Mouse (Mus musculus) neutrophil, adult 5-6 weeks (primary cell): ENCODE data around the gene Fam169b. TPM values are rescaled to one million over a fixed set of nuclear protein-coding genes. Genes with fewer than 3 reads are reported as not detected.
"Not testable (repeated sequence)": the region's sequence is repeated elsewhere in the genome, so short reads cannot be mapped to it uniquely, and the experiment has no call there.

ENCODE experiments used
- ATAC-seq: fragments of 151-379, 151-347 bp; 2 replicates; pipeline ENCODE4 v1.8.0; 2017; ENCODE audit warnings: mild to moderate bottlenecking, moderate TSS enrichment; ENCODE audit not compliant: insufficient number of reproducible peaks, poor library complexity, low FRiP score, severe bottlenecking; ENCODE audit errors: extremely low read depth
- total RNA-seq: library from RNA; stranded (forward); fragments of 200-1000 nt; gene quantifications from 2 replicates; pipeline ENCODE4 v1.2.3, GENCODE M21; 2017

The Fam169b gene
- total RNA-seq, 1 experiment from 2014 or later, result 52.1 TPM

DNA sequence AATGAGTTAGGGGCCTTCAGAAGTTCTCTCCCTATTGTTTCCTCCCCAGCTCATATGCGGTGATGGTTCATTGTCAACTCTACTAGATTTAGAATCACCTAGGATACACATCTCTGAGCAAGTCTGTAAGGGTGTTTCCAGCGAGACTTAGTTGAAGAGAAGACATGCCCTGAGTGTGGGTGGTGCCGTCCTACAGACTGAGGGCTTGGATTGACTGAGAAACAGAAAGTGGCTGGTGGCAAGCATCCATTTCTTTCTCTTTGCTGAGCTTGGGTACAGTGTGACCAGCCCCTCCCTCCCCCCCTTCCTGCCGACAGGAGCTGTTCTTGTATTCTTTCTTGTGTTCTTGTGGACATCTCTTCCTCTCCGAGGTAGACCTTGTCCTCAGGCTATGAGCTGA lies 7.7 kb downstream of the Fam169b start:
- ATAC-seq, result no peak

GRCm38 (mm10) chr7:68282304-68283132 lies 8.9 kb downstream of the Fam169b start:
- ATAC-seq, result peak; percentile 73

DNA sequence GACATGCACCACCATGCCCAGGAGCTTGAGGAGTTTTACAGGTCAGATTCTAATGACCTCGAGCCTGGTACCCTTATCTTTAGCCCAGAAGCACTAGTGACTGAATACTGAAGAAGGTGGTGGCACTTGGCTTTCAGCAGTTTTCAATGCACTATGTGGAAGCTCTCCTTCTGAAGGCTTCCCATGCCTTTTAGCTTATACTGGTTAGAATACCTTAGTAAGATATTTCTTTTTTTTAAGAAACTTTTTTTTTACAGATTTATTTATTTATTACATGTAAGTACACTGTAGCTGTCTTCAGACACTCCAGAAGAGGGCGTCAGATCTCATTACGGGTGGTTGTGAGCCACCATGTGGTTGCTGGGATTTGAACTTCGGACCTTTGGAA lies 9.5 kb downstream of the Fam169b start:
- ATAC-seq, result not testable (repeated sequence)

- ATAC-seq, result peak; percentile 8; the same call in 1 of the 2 replicates
These were observed 10.1 kb downstream of the Fam169b start for GRCm38 (mm10) chr7:68283776-68284175.

DNA sequence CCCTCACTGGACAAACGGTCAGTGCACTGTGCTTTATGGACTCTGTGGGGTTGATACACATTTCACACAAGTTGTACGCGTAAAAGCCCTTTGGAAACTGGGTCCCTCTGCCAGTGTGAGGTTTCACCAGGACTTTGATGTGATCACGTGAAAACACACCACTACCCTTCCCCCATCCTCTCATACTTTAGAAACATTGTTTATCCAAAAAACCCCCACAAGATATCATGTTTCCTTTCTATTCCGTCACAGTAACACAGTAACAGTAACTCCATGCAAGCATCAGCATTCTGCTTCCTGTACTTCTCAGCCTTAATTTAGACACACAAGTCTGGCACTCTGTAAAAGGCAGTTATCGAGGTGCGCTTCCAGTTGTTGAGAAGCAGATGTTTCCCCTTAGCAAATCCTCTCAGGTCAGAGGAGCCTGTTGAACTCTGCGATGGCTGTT lies 12.2 kb downstream of the Fam169b start:
- ATAC-seq, result 0 out of 2 replicates have a peak, but pooled peaks have one; percentile 1

DNA sequence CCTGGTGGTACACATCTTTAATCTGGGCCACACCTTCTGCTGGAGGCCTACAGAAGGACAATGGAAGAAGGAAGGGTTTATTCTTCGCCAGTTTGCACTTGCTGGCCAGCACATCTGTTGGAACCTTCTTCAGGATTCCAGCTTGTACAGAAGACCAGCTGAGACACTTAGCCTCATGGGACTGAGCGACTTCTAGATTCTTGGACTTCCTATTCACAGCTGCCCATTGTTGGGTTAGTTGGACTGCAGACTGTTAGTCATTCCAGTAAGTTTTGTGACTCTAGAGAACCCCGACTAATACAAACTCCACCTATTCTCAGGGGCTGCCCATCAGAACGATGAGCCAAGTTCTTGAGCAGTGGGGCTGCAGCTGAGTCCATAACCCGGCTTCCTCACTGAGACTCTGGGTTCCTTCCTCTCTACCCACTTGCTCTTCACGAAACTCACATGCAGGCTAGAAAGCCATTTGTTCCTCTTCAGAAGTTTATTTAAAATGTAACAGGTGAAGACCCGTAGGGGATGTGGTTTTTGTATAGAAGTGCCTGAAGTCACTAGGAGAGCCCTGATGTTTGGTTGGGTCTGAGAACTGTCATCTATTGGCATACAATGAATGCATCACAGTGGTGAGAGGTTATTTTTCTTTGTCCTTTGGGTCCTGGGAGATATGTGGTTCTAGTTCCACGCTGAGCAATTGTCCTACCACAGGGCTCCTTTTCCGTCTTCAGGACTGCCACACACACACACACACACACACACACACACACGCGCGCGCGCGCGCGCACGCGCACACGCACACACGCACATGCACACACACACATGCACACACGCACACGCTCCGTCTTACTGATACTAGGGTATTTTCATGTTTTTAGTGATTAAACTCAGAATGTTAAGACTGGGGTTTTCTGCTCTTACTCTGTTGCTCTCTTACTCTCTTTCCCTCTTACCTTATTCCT lies 13.2 kb downstream of the Fam169b start:
- ATAC-seq, result peak; percentile 35; the same call in 1 of the 2 replicates

- no peak for ATAC-seq
These were observed 13.9 kb downstream of the Fam169b start for GRCm38 (mm10) chr7:68287582-68287981.

DNA sequence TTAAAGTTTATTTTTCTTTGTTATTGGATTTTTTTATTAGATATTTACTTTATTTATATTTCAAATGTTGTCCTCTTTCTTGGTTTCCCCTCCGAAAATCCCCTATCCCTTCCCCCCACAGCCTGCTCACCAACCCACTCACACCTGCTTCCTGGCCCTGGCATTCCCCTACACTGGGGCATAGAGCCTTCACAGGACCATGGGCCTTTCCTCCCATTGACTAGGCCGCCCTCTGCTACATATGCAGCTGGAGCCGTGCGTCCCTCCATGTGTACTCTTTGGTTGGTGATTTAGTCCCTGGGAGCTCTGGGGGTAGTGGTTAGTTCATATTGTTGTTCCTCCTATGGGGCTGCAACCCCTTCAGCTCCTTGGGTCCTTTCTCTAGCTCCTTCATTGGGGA lies 14.4 kb downstream of the Fam169b start:
- not testable (repeated sequence) for ATAC-seq

GRCm38 (mm10) chr7:68289081-68289480 lies 15.4 kb downstream of the Fam169b start:
- ATAC-seq, result no peak

DNA sequence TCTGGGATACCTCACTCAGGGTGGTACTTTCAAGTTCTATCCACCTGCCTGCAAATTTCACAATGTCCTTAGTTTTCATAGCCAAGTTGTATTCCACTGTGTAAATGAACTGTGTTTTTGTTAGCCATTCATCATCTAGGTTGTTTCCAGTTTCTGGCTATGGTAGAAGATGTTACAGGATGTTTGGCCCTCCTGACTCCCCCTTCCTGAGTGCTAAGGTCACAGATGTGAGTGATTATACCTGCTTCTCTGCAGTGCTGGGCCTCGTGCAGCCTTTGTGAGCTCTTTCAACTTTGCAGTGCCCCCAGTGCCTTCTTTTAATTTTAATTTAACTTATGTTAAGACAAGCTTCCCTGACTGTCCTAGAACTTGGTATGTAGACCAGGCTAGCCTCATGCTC lies 18.0 kb downstream of the Fam169b start:
- ATAC-seq, result no peak

DNA sequence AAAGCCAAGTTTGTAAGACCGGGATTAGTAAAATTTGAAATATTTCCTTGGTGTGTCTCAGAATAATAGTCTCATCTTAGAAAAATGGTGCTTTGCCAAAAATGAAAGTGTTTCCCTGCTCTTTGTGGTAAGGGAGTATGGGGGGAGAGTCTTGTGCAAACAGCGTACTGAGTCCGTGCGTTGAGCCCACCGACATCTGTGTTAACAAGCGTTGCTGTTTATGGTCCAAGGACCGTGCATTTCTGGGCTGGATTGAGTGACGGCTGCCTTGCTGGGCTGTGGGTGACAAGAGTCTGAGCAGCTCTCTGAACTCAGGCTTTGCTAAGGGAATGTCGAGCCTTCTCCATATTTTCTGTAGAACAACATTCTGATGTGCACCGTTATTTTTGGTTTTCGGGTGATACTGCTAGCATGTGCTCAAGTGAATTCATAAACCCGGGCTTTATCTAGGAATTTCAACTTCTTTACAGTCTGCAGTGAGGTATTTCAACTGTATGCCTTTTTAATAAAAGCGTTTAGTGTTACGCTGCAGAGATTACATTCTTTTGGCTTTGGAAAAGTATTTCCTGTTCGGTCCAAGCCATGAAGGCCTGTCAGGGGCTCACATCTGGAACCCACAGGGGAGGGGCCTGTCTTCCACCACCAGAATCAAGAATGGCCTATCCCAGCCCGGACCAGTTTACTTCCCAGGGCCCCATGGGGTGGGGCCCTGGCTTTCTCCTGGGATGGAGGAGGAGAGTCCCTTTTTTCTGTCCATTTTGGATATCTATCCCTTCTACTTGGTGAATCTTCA lies 20.6 kb downstream of the Fam169b start:
- ATAC-seq, result no peak

GRCm38 (mm10) chr7:68296487-68296886 lies 22.8 kb downstream of the Fam169b start:
- ATAC-seq, result no peak

- ATAC-seq, result no peak
These were observed 24.9 kb downstream of the Fam169b start for GRCm38 (mm10) chr7:68298381-68299076.

DNA sequence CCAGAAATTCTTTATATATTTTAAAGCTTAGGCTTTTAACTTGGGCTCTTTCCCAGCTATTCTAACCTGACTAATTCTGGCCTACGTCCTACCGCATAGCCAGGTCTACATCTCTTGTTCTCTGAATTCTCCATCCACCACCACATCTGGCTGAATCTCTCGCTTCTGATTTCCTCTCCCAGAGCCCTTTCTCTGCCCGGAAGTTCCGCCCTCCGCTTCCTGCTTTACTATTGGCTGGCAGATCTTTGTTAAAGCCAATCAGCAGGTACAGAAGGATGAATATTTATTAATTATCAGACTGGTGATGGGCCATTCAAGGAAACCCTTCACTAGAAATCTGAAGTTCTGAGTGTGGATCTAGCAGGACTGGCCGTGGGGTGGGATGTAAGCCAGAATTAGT lies 27.5 kb downstream of the Fam169b start:
- no peak for ATAC-seq

GRCm38 (mm10) chr7:68302586-68303433 lies 29.2 kb downstream of the Fam169b start:
- ATAC-seq, result peak; percentile 83

DNA sequence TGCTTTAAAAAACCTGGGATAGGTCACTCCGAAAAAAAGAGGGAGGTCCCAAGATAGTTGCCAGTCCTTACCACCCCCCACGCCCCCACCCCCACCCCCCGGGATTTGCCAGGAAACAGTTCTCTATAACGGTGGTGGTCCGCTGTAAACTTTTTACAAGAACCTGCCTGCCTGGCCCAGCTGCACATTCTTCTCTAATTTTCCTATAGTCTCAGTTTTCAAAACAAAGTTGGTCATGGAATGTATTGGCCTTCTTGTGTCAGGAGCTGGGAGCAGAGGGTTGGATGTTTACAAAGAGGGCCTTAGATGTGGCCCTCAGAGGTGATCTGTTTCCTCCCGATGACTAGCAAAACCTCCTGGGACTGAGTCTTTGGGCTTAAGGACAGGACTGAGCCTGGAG lies 30.0 kb downstream of the Fam169b start:
- no peak for ATAC-seq

- no peak for ATAC-seq
These were observed 32.3 kb downstream of the Fam169b start for GRCm38 (mm10) chr7:68305781-68306575.
